Mouse (Mus musculus) embryonic facial prominence, embryonic 12.5 days (tissue): Measurements from ENCODE around the gene Sema6d. TPM values are rescaled to one million over a fixed set of nuclear protein-coding genes. Genes with fewer than 3 reads are reported as not detected.

Source experiments
- ATAC-seq: fragments of 200-750 bp; cut with Nextera tagmentation; 2 replicates; pipeline ENCODE4 v1.8.0; 2017; ENCODE audit not compliant: insufficient number of reproducible peaks, insufficient read depth, low FRiP score, low TSS enrichment
- H3K27ac ChIP-seq: fragments of 300-500 bp; sonication (generic); 2 replicates; pipeline ENCODE4 v1.5.1; 2016; ENCODE audit warnings: mild to moderate bottlenecking
- H3K27me3 ChIP-seq: fragments of 300-500 bp; sonication (generic); 2 replicates; pipeline ENCODE4 v1.6.1; 2016; ENCODE audit warnings: mild to moderate bottlenecking, moderate library complexity
- H3K36me3 ChIP-seq: fragments of 300-500 bp; sonication (generic); 2 replicates; pipeline ENCODE4 v1.6.1; 2016; ENCODE audit warnings: mild to moderate bottlenecking
- H3K4me1 ChIP-seq: fragments of 300-500 bp; sonication (generic); 2 replicates; pipeline ENCODE4 v1.6.1; 2016
- H3K4me2 ChIP-seq: fragments of 300-500 bp; sonication (generic); replicated peaks from 2 replicates; pipeline ENCODE4 v1.6.1; 2016; ENCODE audit warnings: mild to moderate bottlenecking, moderate library complexity
- H3K4me3 ChIP-seq: fragments of 300-500 bp; sonication (generic); 2 replicates; pipeline ENCODE4 v1.5.1; 2016; ENCODE audit warnings: mild to moderate bottlenecking
- H3K9ac ChIP-seq: fragments of 300-500 bp; sonication (generic); 2 replicates; pipeline ENCODE4 v1.6.1; 2016; ENCODE audit warnings: mild to moderate bottlenecking, moderate library complexity
- H3K9me3 ChIP-seq: fragments of 300-500 bp; sonication (generic); 2 replicates; pipeline ENCODE4 v1.6.1; 2016; ENCODE audit warnings: mild to moderate bottlenecking, moderate library complexity
- WGBS: fragments of 180-500 bp; shearing (Covaris S2); methylation state at CpG from one replicate; pipeline ENCODE4 v1.1.7; 2016; 5-methylcytosine and 5-hydroxymethylcytosine counted together
- polyA plus RNA-seq: library from polyadenylated mRNA; unstranded; fragments of >200 nt; fragmentation: Nextera tagmentation; extraction: Ambion mirVana; gene quantifications from 2 replicates; pipeline ENCODE4 v1.2.1, GENCODE M21; 2016

Gene Sema6d
- polyA plus RNA-seq, 1 experiment from 2014 or later, result 12.8 TPM

DNA sequence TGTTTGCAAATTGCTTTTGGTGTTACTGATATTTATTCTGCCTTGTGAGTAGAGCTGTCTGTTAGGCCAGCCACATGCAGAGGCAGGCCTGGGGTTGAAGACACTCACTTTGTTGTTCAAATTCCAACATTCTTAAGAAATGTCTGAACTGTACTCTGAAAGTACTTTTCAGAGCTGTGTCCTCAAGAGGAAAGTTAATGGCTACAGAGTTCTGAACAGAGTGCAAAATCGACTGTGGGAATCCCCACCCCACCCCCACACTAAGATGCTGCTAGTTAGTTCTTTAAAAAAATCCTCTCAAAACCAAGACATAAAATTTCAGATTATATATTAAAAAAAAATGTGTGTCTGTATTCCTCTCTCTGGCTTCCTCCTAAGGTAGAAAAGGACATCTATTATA is 86.5 kb downstream of the Sema6d start:
- H3K9ac ChIP-seq, result no peak overlapping the region
- no peaks in the 10 kb centered on the region for H3K27me3 ChIP-seq
- H3K9me3 ChIP-seq, result no peaks in the 10 kb centered on the region
- 31% methylated on average over 1 of the region's 1 CpGs for WGBS
- no peak for ATAC-seq
- H3K4me3 ChIP-seq, result no peak overlapping the region
- H3K36me3 ChIP-seq, result no peaks in the 10 kb centered on the region
- H3K4me2 ChIP-seq, result no peak overlapping the region
- no peak overlapping the region for H3K27ac ChIP-seq
- no peaks in the 10 kb centered on the region for H3K4me1 ChIP-seq

DNA sequence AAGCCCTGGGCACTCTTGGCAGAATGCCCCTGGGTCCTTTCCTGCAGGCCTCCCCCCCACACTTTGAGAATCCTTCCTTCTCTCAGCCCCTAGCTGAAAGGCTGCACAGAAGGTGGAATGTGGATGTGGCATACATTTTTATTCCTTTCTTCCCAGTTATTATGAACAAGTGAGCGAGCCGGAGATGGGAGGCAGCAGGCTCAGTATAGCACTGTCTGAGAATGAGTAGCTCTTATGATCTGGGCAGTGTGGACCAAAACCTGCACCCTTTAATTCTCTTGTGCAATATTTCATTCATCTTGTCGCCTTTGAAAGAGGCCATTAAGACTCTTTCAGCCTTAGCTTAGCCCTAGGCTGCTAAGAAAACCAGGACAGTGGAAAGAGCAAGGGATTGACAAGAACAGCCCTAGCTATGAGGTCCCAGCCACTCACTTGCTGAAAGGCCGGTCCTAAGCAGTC is 87.0 kb downstream of the Sema6d start:
- H3K36me3 ChIP-seq, result no peaks in the 10 kb centered on the region
- no peaks in the 10 kb centered on the region for H3K9me3 ChIP-seq
- no peaks in the 10 kb centered on the region for H3K4me1 ChIP-seq
- 63% methylated on average over 4 of the region's 4 CpGs for WGBS
- no peak overlapping the region for H3K9ac ChIP-seq
- no peak for ATAC-seq
- no peak overlapping the region for H3K27ac ChIP-seq
- H3K4me2 ChIP-seq, result no peak overlapping the region
- no peaks in the 10 kb centered on the region for H3K27me3 ChIP-seq
- H3K4me3 ChIP-seq, result no peak overlapping the region

DNA sequence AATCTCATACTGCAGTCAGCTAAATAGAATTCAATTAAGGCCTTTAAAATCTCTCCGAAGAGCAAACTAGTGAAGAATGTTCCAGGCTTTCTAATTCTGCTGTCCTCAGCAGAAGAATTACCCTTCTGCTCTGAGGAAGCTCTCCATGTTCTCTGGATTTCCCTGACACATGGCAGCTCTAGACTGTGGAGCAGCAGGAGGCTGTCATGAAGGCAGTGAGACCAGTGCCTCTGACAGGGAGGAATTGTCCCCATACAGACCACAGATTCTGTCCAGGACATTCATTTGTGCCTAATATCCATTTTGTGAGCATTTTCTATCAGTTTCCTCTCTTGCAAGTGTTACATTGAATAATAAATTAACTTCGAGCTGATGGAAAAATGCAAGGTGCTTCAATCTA is 99.5 kb downstream of the Sema6d start:
- ATAC-seq, result no peak
- Histone ChIP-seq H3K27ac (no peak overlapping the region), H3K9me3 (no peaks in the 10 kb centered on the region), H3K27me3 (no peaks in the 10 kb centered on the region), H3K4me2 (no peak overlapping the region), H3K4me1 (no peaks in the 10 kb centered on the region), H3K9ac (no peak overlapping the region), H3K36me3 (no peaks in the 10 kb centered on the region), H3K4me3 (no peak overlapping the region)
- WGBS, result 79% methylated on average over 2 of the region's 2 CpGs

DNA sequence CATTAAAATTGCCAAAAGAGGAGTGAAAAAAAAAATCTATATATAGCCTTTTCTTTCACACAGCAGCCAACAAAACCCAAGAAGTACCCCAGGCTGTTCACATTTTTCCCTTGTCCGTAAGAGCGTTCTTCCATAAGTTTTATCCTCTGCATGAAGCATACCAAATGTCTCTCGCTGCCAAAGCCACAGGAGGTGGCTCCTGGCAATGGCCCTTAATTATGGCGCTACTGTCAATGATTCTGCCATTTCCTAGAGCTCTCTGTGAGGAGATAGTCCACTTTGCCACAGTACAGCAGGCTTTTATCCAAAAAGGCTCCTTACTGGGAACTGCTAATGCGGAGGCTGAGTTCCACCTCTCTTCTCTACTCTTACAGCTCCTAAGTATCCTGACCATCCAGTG is 104.3 kb downstream of the Sema6d start:
- no peaks in the 10 kb centered on the region for H3K4me1 ChIP-seq
- no peaks in the 10 kb centered on the region for H3K27me3 ChIP-seq
- no peak overlapping the region for H3K4me2 ChIP-seq
- ATAC-seq, result no peak
- no peak overlapping the region for H3K9ac ChIP-seq
- no peaks in the 10 kb centered on the region for H3K9me3 ChIP-seq
- no peak overlapping the region for H3K4me3 ChIP-seq
- H3K27ac ChIP-seq, result no peak overlapping the region
- no peaks in the 10 kb centered on the region for H3K36me3 ChIP-seq
- WGBS, result 86% methylated on average over 5 of the region's 5 CpGs

DNA sequence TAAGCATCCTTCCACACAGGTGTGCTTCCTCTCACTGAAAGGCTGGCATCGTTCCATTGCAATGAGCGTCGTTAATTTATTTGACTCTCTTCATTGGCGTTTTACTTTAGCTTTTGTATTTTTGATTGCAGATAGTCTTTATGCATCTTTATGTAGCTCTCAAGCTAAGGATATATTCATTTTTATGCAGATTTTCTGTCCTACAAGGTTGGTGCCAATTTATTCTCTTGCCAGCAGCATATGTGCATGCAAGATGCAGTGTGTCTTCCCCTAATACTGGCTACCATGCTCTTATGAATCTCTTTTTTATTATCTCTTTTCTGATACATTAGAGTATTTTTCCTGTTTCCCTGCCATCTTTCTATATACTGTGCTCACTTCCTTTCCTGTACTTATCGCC is 111.7 kb downstream of the Sema6d start:
- Histone ChIP-seq H3K4me3 (no peak overlapping the region), H3K27me3 (no peaks in the 10 kb centered on the region), H3K36me3 (no peaks in the 10 kb centered on the region), H3K9me3 (no peaks in the 10 kb centered on the region), H3K4me1 (no peaks in the 10 kb centered on the region), H3K27ac (no peak overlapping the region), H3K9ac (no peak overlapping the region), H3K4me2 (no peak overlapping the region)
- WGBS, result 89% methylated on average over 5 of the region's 5 CpGs
- ATAC-seq, result no peak

DNA sequence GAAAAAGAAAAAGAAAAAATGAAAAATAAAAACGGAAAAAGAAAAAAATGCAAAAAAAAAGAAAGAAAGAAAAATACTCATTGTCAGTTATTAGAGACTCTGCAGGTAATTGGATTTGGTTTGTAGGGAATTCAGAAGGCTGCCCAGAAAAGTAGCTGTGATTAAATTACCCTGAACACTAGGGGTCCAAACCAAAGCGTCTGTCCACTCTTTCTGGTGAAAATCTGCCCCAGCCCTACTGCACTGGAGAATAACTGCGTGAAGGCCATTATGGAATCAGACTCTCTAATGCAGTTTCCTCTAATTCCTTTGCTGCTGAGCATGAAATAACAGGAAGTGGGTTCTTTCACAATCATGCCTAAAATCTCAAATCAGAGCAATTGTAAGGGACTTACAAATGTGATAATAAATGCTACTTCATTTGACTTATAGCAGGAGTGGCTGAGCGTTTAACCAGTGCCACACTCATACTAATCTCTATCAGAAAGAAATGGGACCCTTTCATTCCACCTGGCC is 112.8 kb downstream of the Sema6d start:
- 25% methylated on average over 4 of the region's 4 CpGs for WGBS

DNA sequence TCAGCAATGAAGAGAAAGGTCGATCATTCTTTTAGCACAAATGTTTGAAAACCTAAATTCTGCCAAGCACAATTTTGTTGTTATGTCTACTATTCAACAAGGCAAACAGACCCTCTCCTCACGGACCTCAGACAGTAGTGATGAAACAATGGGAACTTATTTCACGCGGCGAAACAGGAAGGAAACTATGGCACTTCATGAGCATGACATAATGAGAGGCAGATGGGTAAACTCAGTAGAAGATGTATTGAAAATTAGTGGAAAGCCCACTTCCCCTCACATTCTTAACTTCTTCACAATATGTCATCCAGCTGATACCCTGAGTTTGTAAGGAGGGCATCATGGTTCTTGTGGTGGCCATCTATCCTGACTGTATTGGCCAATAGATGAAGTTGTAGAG is 116.0 kb downstream of the Sema6d start:
- H3K27ac ChIP-seq, result no peak overlapping the region
- H3K9me3 ChIP-seq, result no peaks in the 10 kb centered on the region
- ATAC-seq, result no peak
- H3K36me3 ChIP-seq, result no peaks in the 10 kb centered on the region
- 71% methylated on average over 5 of the region's 5 CpGs for WGBS
- no peaks in the 10 kb centered on the region for H3K27me3 ChIP-seq
- no peaks in the 10 kb centered on the region for H3K4me1 ChIP-seq
- no peak overlapping the region for H3K9ac ChIP-seq
- H3K4me3 ChIP-seq, result no peak overlapping the region
- no peak overlapping the region for H3K4me2 ChIP-seq

More for the DNA sequence above, 112.8 kb downstream of the Sema6d start:
- Histone ChIP-seq H3K27ac (no peak overlapping the region), H3K36me3 (no peaks in the 10 kb centered on the region), H3K9ac (no peak overlapping the region), H3K4me1 (no peaks in the 10 kb centered on the region), H3K4me3 (no peak overlapping the region), H3K27me3 (no peaks in the 10 kb centered on the region), H3K4me2 (no peak overlapping the region), H3K9me3 (no peaks in the 10 kb centered on the region)
- ATAC-seq, result no peak

DNA sequence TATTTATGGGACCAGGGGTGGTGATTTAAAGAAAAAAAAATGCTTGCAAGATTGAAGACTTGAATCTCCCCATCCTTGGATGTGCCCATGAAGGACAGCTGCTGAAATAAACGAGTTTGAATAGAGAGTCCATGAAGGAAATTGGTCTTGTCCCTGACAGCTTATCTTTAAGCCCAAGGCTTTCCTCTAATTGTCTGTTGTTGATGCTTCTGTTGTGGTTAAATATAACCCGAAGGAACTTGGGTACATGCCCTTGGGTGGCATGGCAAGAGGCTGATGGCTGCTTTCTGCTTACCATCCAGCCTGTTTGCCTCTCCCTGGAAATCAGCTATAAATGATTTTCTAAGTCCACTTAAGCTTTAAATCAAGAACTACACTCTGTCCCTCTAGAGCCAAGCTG is 118.5 kb downstream of the Sema6d start:
- no peak overlapping the region for H3K9ac ChIP-seq
- no peak overlapping the region for H3K4me2 ChIP-seq
- no peak for ATAC-seq
- no peak overlapping the region for H3K4me3 ChIP-seq
- no peaks in the 10 kb centered on the region for H3K4me1 ChIP-seq
- no peak overlapping the region for H3K27ac ChIP-seq
- no peaks in the 10 kb centered on the region for H3K9me3 ChIP-seq
- no peaks in the 10 kb centered on the region for H3K36me3 ChIP-seq
- H3K27me3 ChIP-seq, result no peaks in the 10 kb centered on the region
- 55% methylated on average over 2 of the region's 2 CpGs for WGBS

DNA sequence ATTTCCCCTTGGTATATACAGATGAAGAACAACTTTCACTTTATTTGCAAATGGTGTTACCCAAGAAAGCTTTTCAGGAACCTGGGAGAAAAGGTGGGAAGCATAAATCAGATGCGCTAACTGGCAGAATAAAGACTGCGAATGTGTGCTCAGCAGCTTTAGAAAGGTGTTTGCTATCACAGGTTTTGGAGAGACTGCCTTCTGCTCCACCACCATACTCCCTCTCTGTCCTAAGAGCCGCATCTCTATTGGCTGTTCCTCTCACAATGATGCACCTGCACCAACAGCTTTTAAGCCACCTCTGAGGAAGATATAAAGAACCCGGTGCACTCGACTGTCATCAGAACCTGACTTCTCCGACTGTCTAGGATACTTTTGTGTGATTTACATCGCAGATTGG is 133.8 kb downstream of the Sema6d start:
- Histone ChIP-seq H3K27me3 (no peaks in the 10 kb centered on the region), H3K27ac (no peak overlapping the region), H3K4me1 (no peaks in the 10 kb centered on the region), H3K9me3 (no peaks in the 10 kb centered on the region), H3K36me3 (no peaks in the 10 kb centered on the region), H3K4me3 (no peak overlapping the region), H3K4me2 (no peak overlapping the region), H3K9ac (no peak overlapping the region)
- 77% methylated on average over 7 of the region's 7 CpGs for WGBS
- no peak for ATAC-seq

DNA sequence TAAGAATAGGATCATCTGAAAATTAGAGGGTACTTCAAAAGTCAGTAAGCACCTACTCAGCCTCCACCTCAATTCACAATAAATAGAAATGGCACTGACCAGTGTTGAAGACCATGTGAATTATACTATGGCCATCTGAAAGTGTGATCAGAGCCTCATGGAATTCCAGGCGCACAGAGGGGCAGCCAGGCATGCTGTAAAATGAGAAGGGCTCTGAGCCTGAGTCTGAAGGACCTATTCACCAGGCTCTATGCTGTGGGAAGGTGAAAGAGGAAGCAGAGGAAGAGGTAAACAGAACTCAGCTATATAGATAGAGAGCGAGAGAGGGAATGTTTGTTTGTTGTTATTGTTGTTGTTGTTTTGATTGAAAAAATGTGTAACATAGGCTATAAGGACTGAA is 134.6 kb downstream of the Sema6d start:
- Histone ChIP-seq H3K27ac (no peak overlapping the region), H3K4me1 (no peaks in the 10 kb centered on the region), H3K9ac (no peak overlapping the region), H3K27me3 (no peaks in the 10 kb centered on the region), H3K9me3 (no peaks in the 10 kb centered on the region), H3K4me2 (no peak overlapping the region), H3K36me3 (no peaks in the 10 kb centered on the region), H3K4me3 (no peak overlapping the region)
- no peak for ATAC-seq
- WGBS, result 40% methylated on average over 2 of the region's 2 CpGs

DNA sequence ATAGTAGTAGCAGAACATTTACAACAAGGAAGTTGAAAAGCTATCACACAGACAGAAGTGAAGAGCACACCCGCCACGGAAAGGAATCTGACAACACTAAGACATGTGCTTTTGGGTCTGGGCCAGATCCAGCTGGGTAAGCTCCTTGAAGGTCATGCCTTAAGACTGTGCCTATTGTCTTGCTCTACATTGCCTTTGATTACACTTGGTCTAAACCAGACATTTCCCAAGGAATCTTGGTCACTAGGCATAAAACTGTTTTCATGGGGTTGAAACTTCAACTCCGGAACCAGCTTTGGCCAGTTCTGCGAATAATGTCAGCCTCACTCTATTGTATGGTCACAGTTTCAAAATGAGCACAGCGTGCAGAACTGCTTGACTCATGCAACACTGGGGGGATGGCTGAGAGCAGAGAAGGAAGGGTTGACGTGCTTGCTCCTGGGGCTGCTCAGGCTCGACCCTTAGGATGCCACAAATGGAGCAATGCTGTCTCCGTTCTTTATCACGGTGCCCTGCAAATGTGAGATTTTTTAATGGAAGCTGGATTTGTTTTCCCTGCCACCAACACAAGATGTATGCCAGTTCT is 145.0 kb downstream of the Sema6d start:
- H3K9me3 ChIP-seq, result no peaks in the 10 kb centered on the region
- H3K4me2 ChIP-seq, result no peak overlapping the region
- H3K27me3 ChIP-seq, result no peaks in the 10 kb centered on the region
- no peaks in the 10 kb centered on the region for H3K4me1 ChIP-seq
- no peak overlapping the region for H3K4me3 ChIP-seq
- 86% methylated on average over 9 of the region's 9 CpGs for WGBS
- H3K9ac ChIP-seq, result no peak overlapping the region
- H3K27ac ChIP-seq, result no peak overlapping the region
- ATAC-seq, result no peak
- no peaks in the 10 kb centered on the region for H3K36me3 ChIP-seq

DNA sequence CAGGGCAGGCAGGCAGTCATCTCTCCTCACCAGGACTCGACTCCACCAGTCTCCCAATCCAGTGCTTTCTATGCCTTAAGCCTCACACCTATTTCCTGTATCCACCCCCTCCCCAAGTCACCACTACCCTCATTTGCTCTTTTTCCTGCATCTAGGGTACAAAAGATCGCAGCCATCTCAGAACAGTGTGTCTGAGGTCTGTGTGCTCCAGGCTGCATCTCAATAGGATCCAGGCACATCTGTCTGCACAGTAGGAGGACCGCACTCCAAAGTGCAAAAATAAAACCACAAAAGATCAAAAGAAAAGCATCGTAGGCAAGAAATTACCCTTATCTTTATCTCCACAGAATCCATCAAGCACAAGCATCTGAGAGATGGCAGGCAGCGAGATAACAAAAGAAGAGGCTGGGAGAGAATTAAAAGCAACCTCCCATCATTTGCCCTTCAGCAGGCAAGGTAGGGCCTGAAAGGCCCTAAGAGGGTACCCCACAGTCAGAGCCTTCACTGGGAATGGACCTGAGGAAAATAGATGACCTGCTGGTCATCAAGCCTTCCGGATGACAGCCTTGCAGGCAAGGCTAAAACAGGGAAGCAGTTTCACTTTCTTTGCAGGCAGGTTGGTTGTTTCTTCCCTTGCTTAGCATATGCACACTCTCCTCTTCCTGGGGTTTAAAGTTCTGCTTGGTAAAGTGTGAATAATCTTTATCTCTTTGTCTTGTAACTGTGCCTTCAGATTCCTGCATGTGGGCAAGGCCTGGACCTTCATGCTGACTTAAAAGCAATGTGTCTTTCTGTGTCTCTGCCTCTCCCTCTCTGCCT is 145.7 kb downstream of the Sema6d start:
- H3K4me2 ChIP-seq, result no peak overlapping the region
- H3K4me1 ChIP-seq, result no peaks in the 10 kb centered on the region
- no peaks in the 10 kb centered on the region for H3K36me3 ChIP-seq
- no peaks in the 10 kb centered on the region for H3K27me3 ChIP-seq
- H3K9ac ChIP-seq, result no peak overlapping the region
- no peak for ATAC-seq
- H3K9me3 ChIP-seq, result no peaks in the 10 kb centered on the region
- H3K4me3 ChIP-seq, result no peak overlapping the region
- WGBS, result 56% methylated on average over 6 of the region's 6 CpGs
- no peak overlapping the region for H3K27ac ChIP-seq
